Mouse (Mus musculus) urinary bladder, postnatal 36 days (tissue): ENCODE measurements around the gene Gm38394.

Source experiments
- DNase-seq, 2 experiments: peaks; one replicate each; pipeline ENCODE4 v3.0.0; 2022; ENCODE audit warnings: low spot score in 2 of 2, mixed read lengths in 1 of 2

The Gm38394 gene

GRCm38 (mm10) chr1:133585995-133586537, 75.1 kb downstream of the Gm38394 start:
- DNase-seq = no peak

DNA sequence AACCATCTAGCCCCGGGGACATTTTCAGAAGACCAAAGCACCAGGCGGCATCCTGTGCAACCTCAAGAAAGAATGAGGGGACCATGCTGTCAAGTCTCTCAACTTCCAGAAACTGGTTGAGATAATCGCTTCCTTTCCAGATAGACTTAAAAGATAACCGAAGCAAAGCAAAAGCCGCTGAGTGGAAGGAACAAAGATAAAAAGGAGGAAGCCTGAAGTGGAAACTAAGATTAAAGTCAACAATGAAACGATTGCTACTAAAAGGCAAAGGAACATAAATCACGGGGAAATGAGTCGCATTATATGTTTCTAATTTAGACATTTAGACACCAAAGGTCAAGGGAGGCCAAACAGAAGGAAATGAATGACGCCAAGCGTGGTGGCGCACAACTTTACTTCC, 89.8 kb downstream of the Gm38394 start:
- DNase-seq = no peak
